Mouse (Mus musculus) embryonic facial prominence, embryonic 12.5 days (tissue): ENCODE results near the gene Olfr1321. TPM values are rescaled to one million over a fixed set of nuclear protein-coding genes. Genes with fewer than 3 reads are reported as not detected.

Experiments
- ATAC-seq: fragments of 200-750 bp; cut with Nextera tagmentation; 2 replicates; pipeline ENCODE4 v1.8.0; 2017; ENCODE audit not compliant: insufficient number of reproducible peaks, insufficient read depth, low FRiP score, low TSS enrichment
- H3K27ac ChIP-seq: fragments of 300-500 bp; sonication (generic); 2 replicates; pipeline ENCODE4 v1.5.1; 2016; ENCODE audit warnings: mild to moderate bottlenecking
- H3K27me3 ChIP-seq: fragments of 300-500 bp; sonication (generic); 2 replicates; pipeline ENCODE4 v1.6.1; 2016; ENCODE audit warnings: mild to moderate bottlenecking, moderate library complexity
- H3K36me3 ChIP-seq: fragments of 300-500 bp; sonication (generic); 2 replicates; pipeline ENCODE4 v1.6.1; 2016; ENCODE audit warnings: mild to moderate bottlenecking
- H3K4me1 ChIP-seq: fragments of 300-500 bp; sonication (generic); 2 replicates; pipeline ENCODE4 v1.6.1; 2016
- H3K4me2 ChIP-seq: fragments of 300-500 bp; sonication (generic); replicated peaks from 2 replicates; pipeline ENCODE4 v1.6.1; 2016; ENCODE audit warnings: mild to moderate bottlenecking, moderate library complexity
- H3K4me3 ChIP-seq: fragments of 300-500 bp; sonication (generic); 2 replicates; pipeline ENCODE4 v1.5.1; 2016; ENCODE audit warnings: mild to moderate bottlenecking
- H3K9ac ChIP-seq: fragments of 300-500 bp; sonication (generic); 2 replicates; pipeline ENCODE4 v1.6.1; 2016; ENCODE audit warnings: mild to moderate bottlenecking, moderate library complexity
- H3K9me3 ChIP-seq: fragments of 300-500 bp; sonication (generic); 2 replicates; pipeline ENCODE4 v1.6.1; 2016; ENCODE audit warnings: mild to moderate bottlenecking, moderate library complexity
- WGBS: fragments of 180-500 bp; shearing (Covaris S2); methylation state at CpG from one replicate; pipeline ENCODE4 v1.1.7; 2016; 5-methylcytosine and 5-hydroxymethylcytosine counted together
- polyA plus RNA-seq: library from polyadenylated mRNA; unstranded; fragments of >200 nt; fragmentation: Nextera tagmentation; extraction: Ambion mirVana; gene quantifications from 2 replicates; pipeline ENCODE4 v1.2.1, GENCODE M21; 2016

Olfr1321 gene
- polyA plus RNA-seq: not detected in 2 replicates

DNA sequence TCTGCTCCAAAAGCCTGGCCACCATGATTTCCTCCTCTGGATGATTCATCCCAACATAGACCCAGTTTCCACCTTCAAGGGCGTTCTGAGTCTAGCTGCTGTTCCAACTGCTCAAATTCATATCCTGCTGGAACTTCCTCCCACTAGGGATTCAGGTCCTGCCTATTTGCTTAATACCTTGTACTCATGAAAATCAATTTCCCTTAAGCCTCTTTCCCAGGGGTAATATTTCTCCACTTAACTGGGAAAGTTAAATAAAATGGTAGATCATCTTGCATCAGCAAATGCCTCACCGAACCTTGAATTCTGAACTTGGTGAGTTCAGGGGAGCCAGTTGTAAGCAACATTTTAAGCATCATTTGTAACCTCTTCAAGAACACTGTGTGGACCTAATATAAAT lies at the start of gene Olfr1321:
Olfr1321 (minus strand) TSS at position 101 of the 400 bp plus-strand sequence.
- 78% methylated on average over 2 of the region's 2 CpGs for WGBS

DNA sequence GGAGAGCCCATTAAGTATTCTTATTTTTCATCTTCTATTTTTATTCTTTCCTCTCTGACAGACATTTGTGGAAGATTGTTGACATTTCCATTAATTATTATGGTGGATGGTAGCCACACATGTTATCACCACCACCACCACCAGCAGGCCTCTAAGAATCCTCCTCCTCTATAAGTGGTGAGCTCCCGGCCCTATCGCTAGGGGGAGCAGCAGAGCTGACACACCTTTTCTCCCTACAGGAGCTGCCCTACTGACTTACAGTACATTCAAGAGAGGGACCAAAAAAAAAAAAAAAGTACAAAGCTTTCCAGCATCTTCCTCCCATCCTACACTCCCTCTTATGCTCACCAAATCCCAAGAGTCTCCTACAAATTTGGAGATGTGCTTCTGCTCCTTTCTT lies 36.0 kb upstream of the Olfr1321 start:
- no peak for ATAC-seq
- WGBS: 35% methylated on average over 2 of the region's 2 CpGs
- no peaks in the 10 kb centered on the region for H3K4me1 ChIP-seq
- no peak overlapping the region for H3K4me2 ChIP-seq
- H3K27ac ChIP-seq: no peak overlapping the region
- no peak overlapping the region for H3K9ac ChIP-seq
- H3K4me3 ChIP-seq: no peak overlapping the region
- H3K9me3 ChIP-seq: no peaks in the 10 kb centered on the region
- H3K27me3 ChIP-seq: no peaks in the 10 kb centered on the region
- no peaks in the 10 kb centered on the region for H3K36me3 ChIP-seq

More for the DNA sequence above, at the start of gene Olfr1321:
- Histone ChIP-seq H3K4me2 (no peak within 1 kb of the TSS), H3K36me3 (no peaks in the 10 kb centered on the region), H3K9ac (no peak within 1 kb of the TSS), H3K27ac (no peak within 1 kb of the TSS), H3K27me3 (no peaks in the 10 kb centered on the region), H3K4me1 (no peaks in the 10 kb centered on the region), H3K4me3 (no peak within 1 kb of the TSS), H3K9me3 (no peaks in the 10 kb centered on the region)
- ATAC-seq: no peak

DNA sequence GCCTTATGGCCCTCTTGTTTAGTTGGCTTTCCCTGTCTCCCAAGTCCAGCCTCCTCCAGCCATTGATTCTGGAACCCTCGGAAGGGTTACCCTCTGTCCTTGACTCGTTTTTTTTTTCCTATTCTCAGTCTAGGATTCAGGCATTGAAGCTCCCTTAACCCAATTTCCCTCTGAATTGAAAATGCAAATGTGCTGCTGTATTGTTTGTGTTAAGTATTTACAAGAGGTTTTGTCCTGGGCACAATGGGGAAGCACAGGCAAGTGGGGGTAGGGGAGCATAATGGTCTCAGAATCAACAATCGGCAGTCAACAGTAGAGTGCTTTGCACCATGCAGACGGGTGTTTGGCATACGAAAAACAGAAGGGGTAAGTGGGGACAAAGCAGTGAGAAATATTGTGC lies 10.3 kb upstream of the Olfr1321 start:
- no peaks in the 10 kb centered on the region for H3K27me3 ChIP-seq
- no peak for ATAC-seq
- no peak overlapping the region for H3K4me2 ChIP-seq
- no peak overlapping the region for H3K9ac ChIP-seq
- H3K36me3 ChIP-seq: no peaks in the 10 kb centered on the region
- no peaks in the 10 kb centered on the region for H3K9me3 ChIP-seq
- no peak overlapping the region for H3K4me3 ChIP-seq
- no peaks in the 10 kb centered on the region for H3K4me1 ChIP-seq
- 49% methylated on average over 5 of the region's 5 CpGs for WGBS
- no peak overlapping the region for H3K27ac ChIP-seq

Other genes with a start within 250 kb of the Olfr1321 start
- not detected in 2 replicates for gene Olfr1320, start 62.7 kb downstream of the Olfr1321 start, polyA plus RNA-seq
- 3.1 and 4.4 TPM in 2 replicates for gene Igsf1, start 62.7 kb upstream of the Olfr1321 start, polyA plus RNA-seq
- gene Olfr1322, start 156.4 kb upstream of the Olfr1321 start, polyA plus RNA-seq: not detected in 2 replicates